Mouse (Mus musculus): Measurements from ENCODE around the gene Kcnab1.

DNA sequence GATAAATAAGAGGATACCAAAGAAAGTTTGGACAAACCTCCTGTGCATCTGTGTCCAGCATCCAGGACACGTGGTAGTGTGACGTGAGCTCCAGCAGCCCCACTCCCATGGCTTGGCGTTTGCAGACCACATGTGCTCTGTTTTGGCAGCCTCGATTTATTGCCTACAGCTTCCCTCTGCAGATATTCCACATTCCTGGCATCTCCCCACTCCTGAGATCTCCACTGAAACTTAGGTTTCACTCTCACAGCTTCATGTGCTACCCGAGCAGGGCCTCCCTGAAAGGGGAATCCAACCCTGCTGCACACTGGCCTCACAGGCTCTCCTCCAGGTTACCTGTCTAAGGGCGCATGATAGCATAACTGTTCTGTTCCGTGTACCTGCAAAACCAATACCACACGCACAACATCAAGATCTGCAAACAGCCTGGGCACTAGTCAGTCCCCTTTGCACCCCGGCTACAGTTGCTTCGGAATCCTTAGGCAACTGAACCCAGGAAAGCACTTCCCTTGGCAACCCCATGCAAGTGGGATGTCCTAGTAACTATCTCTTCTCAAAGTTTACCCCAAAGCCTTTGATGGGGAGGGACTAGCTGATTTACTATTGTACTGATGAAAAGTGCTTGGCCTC, 228.8 kb downstream of the Kcnab1 start:
- TF ChIP-seq CTCF (IDR thresholded peaks at IDR 0.05; ENCODE audit: insufficient read depth, low read length) (no peak), POLR2A (IDR thresholded peaks at IDR 0.05; ENCODE audit: borderline replicate concordance, extremely low read depth, low read depth, low read length) (no peak)

All from lung, adult 2 months (tissue).